Mouse (Mus musculus) heart, adult 10 weeks (tissue): ENCODE measurements around the gene Bend6. TPM values are rescaled to one million over a fixed set of nuclear protein-coding genes. Genes with fewer than 3 reads are reported as not detected.

ENCODE experiments used
- polyA plus RNA-seq: library from polyadenylated mRNA; stranded (reverse); fragments of 350-450 nt; fragmentation: Illumina TruSeq; extraction: RNeasy Lipid Tissue Mini Kit (QIAGEN cat#74804); gene quantifications from one replicate; pipeline ENCODE4 v1.2.3, GENCODE M21; 2014; ENCODE audit warnings: low read depth, low replicate concordance

Bend6 gene
- 0.86 TPM for polyA plus RNA-seq

DNA sequence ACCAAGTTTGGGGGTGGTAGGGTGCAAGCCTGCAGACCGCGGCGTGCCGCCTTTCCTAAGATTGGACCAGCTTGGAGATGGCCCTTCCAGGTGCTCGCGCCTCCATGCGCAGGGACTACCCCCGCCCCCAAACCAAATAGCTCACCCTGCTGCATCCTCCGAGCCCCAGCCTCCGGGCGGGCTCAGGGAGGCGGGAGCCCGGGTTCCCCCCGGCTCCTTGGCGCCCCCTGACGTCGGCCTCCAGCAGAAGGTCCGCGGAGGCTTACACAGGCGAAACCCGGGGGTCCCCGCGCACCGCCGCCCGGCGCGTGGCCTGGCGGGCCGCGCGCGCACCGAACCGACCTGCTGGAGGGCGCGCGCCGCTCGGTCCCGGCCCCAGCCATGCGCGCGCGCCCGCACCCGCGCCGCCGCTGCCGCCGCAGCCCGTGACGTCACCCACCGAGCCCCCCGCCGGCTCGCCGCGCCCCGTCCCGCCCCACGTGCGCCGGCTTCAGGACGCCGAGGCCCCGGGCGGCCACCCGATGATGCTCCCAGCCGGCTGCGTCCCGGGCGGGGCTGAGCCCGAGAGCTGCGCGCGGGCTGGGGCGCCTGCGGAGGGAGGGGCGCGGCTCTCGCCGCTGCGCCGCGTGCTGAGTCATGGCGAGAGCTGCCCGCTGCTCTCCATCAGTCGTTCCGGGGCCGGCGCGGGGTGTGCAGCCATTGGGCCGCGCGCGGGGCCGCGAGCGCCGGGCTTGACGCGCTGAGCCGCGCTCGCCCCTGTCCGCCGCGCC lies at the start of gene Bend6:
Gene Bend6, minus strand, starts transcription at position 396 of the 770 bp plus-strand sequence.

DNA sequence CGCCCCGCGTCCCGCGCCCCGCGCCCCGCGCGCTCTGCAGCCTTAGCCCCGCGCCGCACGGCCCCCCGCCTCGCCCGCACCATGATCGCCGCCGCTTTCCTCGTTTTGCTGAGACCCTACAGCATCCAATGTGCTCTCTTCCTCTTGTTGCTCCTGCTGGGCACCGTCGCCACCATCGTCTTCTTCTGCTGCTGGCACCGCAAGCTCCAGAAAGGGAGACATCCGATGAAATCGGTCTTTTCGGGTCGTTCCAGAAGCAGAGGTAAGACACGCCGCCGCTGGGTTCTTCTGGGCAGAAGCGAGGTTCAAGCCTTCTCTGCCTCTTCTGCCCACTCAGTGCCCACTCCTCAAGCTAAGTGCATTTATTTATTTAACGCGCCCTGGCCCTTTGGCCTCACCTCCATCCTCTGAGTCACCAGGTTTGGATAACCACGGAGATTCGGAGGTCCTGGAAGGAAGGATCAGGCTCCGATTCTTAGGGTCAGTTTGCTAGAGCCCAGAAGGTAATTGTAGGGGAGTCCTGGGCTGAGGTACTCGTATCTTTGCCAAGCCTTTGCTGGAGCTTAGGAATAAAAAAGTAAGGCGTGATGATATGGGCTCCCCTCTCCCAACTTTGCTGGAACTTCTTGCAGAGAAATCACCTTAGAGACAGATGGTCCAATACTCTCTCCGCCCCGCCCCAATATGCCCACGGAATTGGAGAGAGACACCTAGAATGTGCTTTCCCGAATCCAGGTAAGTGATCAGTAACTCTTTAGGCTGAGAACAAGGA lies 761 bp upstream of the Bend6 start, which contains the start of gene Dst:
Gene Dst, plus strand, starts transcription at position 35 of the 772 bp plus-strand sequence.

DNA sequence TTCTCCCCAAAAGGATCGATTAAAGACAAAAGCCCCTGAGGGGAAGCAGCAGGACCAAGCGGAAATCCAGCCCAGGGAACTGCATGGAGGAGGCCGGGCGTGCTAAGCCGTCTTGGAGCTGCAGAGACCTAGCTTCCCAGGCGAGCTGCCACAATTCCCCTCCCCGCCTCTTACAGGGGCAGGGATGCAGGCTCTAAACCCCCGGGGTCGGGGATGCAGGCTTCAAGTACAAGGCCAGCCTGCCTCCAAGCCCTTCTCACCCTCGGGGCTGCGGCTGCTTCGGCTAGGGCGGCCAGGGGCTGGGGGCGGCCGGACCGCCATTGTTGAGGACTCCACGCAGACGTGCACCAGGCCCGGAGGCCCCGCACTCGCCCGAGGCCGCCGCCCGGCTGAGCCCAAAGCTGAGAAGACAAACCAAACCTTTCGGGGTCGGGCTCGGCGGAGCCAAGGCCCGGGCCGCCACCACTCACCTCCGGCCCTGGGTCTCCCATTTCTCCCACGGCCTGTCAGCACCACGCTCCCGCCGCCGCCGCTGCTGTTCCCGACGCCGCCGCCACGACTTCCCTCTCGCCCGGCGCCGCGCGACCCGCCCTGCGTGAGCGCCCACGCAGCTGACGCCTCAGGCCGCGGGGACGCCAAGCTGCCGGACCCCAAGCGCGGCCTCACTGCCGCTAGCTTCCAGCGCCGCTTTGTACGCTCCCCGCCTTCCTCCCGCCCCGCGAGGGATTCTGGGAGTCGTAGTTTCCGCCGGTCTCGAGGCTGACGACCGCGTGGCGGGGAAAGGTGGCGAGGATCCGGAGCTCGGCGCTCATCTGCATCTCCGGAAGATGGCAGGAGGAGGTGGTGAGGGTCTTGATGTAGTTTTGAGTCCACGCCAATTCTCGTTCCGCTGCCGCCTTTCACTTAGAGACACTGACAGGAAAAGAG lies 93.5 kb downstream of the Bend6 start, which contains the start of gene Zfp451:
Gene Zfp451, minus strand, starts transcription at position 728 of the 927 bp plus-strand sequence.

Other genes starting within 250 kb of the Bend6 start
- 2.3 TPM for gene Prim2, start 238.0 kb downstream of the Bend6 start, polyA plus RNA-seq
- 6.6 TPM for gene Rab23, start 187.9 kb downstream of the Bend6 start, polyA plus RNA-seq
- gene Bag2, start 150.0 kb downstream of the Bend6 start, polyA plus RNA-seq: 50.7 TPM
- 9.8 TPM for gene Zfp451, start 93.2 kb downstream of the Bend6 start, polyA plus RNA-seq
- gene Dst, start 409 bp upstream of the Bend6 start, polyA plus RNA-seq: 170 TPM